Mouse (Mus musculus): ENCODE measurements around the gene Gstm5. TPM values are rescaled to one million over a fixed set of nuclear protein-coding genes. Genes with fewer than 3 reads are reported as not detected.
A peak's percentile ranks its signal among the peaks of the same experiment; 100 is the strongest.

Gene Gstm5
- polyA plus RNA-seq, 1 experiment from 2014 or later = 158 TPM

GRCm38 (mm10) chr3:107935888-107936287, 40.3 kb downstream of the Gstm5 start:
- no peak for DNase-seq
- H3K4me3 ChIP-seq (replicated peaks) = no peak overlapping the region
- no peaks in the 10 kb centered on the region for H3K9me3 ChIP-seq (replicated peaks)
- H3K27me3 ChIP-seq = no peaks in the 10 kb centered on the region; the same call in 1 of the 2 replicates
- H3K4me2 ChIP-seq = no peak overlapping the region
- no peak overlapping the region for H3K9ac ChIP-seq
- H3K4me1 ChIP-seq (replicated peaks) = peaks cover 17% of the 10 kb centered on the region
- no peak for ATAC-seq (ENCODE audit: low read depth)
- H3K27ac ChIP-seq = no peak overlapping the region
- WGBS (ENCODE audit: insufficient replicate concordance) = 10% methylated on average over 3 of the region's 3 CpGs
- no peaks in the 10 kb centered on the region for H3K36me3 ChIP-seq

- 23% methylated on average over 3 of the region's 3 CpGs for WGBS (ENCODE audit: insufficient replicate concordance)
- peaks cover 4% of the 10 kb centered on the region; the same call in 1 of the 2 replicates for H3K4me1 ChIP-seq (replicated peaks)
- DNase-seq = peak; percentile 43
- no peak overlapping the region for H3K9ac ChIP-seq
- no peak overlapping the region for H3K4me3 ChIP-seq (replicated peaks)
- H3K27me3 ChIP-seq = no peaks in the 10 kb centered on the region
- ATAC-seq (ENCODE audit: low read depth) = peak; percentile 14; the same call in 1 of the 2 replicates
- no peaks in the 10 kb centered on the region for H3K9me3 ChIP-seq (replicated peaks)
- H3K36me3 ChIP-seq = no peaks in the 10 kb centered on the region
- H3K4me2 ChIP-seq = no peak overlapping the region
- no peak overlapping the region for H3K27ac ChIP-seq
These were observed 43.8 kb downstream of the Gstm5 start for GRCm38 (mm10) chr3:107939403-107939802.

GRCm38 (mm10) chr3:107939830-107940229, 44.2 kb downstream of the Gstm5 start:
- Histone ChIP-seq H3K4me3 (replicated peaks) (no peak overlapping the region), H3K4me2 (no peak overlapping the region), H3K27me3 (no peaks in the 10 kb centered on the region), H3K36me3 (no peaks in the 10 kb centered on the region), H3K4me1 (replicated peaks) (peaks cover 4% of the 10 kb centered on the region; the same call in 1 of the 2 replicates), H3K9me3 (replicated peaks) (no peaks in the 10 kb centered on the region), H3K9ac (no peak overlapping the region), H3K27ac (no peak overlapping the region)
- DNase-seq (no peak), ATAC-seq (ENCODE audit: low read depth) (0 out of 2 replicates have a peak, but pooled peaks have one; percentile 5)
- 53% methylated on average over 4 of the region's 4 CpGs for WGBS (ENCODE audit: insufficient replicate concordance)

- Histone ChIP-seq H3K4me1 (replicated peaks) (peaks cover 4% of the 10 kb centered on the region; the same call in 1 of the 2 replicates), H3K27me3 (no peaks in the 10 kb centered on the region), H3K9me3 (replicated peaks) (no peaks in the 10 kb centered on the region), H3K36me3 (no peaks in the 10 kb centered on the region), H3K4me3 (replicated peaks) (no peak overlapping the region), H3K27ac (no peak overlapping the region), H3K4me2 (no peak overlapping the region), H3K9ac (no peak overlapping the region)
- WGBS (ENCODE audit: insufficient replicate concordance) = 66% methylated on average over 7 of the region's 7 CpGs
- DNase-seq (no peak), ATAC-seq (ENCODE audit: low read depth) (no peak)
These were observed 44.9 kb downstream of the Gstm5 start for GRCm38 (mm10) chr3:107940524-107940923.

GRCm38 (mm10) chr3:107941261-107941660, 45.6 kb downstream of the Gstm5 start:
- no peak overlapping the region for H3K27ac ChIP-seq
- H3K9ac ChIP-seq = no peak overlapping the region
- H3K27me3 ChIP-seq = no peaks in the 10 kb centered on the region
- H3K9me3 ChIP-seq (replicated peaks) = no peaks in the 10 kb centered on the region
- no peak overlapping the region for H3K4me3 ChIP-seq (replicated peaks)
- H3K36me3 ChIP-seq = no peaks in the 10 kb centered on the region
- peaks cover 4% of the 10 kb centered on the region; the same call in 1 of the 2 replicates for H3K4me1 ChIP-seq (replicated peaks)
- no peak for ATAC-seq (ENCODE audit: low read depth)
- 68% methylated on average over 4 of the region's 4 CpGs for WGBS (ENCODE audit: insufficient replicate concordance)
- H3K4me2 ChIP-seq = no peak overlapping the region
- DNase-seq = no peak

GRCm38 (mm10) chr3:107943239-107943990, 47.8 kb downstream of the Gstm5 start, which contains the start of gene Gstm6:
Gene Gstm6, minus strand, starts transcription at chr3:107943749.
- WGBS (ENCODE audit: insufficient replicate concordance) = 26% methylated on average over 20 of the region's 20 CpGs
- Histone ChIP-seq H3K9ac (no peak within 1 kb of the TSS), H3K27me3 (no peaks in the 10 kb centered on the region), H3K4me1 (replicated peaks) (peaks cover 4% of the 10 kb centered on the region; the same call in 1 of the 2 replicates), H3K4me2 (peak within 1 kb of the TSS; percentile 32), H3K27ac (no peak within 1 kb of the TSS), H3K36me3 (no peaks in the 10 kb centered on the region), H3K9me3 (replicated peaks) (no peaks in the 10 kb centered on the region), H3K4me3 (replicated peaks) (0 out of 2 replicates have a peak within 1 kb of the TSS, but pooled peaks have one; percentile 18)
- DNase-seq = no peak
- ATAC-seq (ENCODE audit: low read depth) = peak; percentile 43; the same call in 1 of the 2 replicates

GRCm38 (mm10) chr3:107945729-107946128, 50.1 kb downstream of the Gstm5 start:
- H3K9ac ChIP-seq = no peak overlapping the region
- ATAC-seq (ENCODE audit: low read depth) = no peak

More at GRCm38 (mm10) chr3:107945729-107946128, 50.1 kb downstream of the Gstm5 start:
- WGBS (ENCODE audit: insufficient replicate concordance) = 38% methylated on average over 4 of the region's 4 CpGs
- no peak for DNase-seq
- H3K36me3 ChIP-seq = no peaks in the 10 kb centered on the region
- H3K4me3 ChIP-seq (replicated peaks) = no peak overlapping the region
- no peaks in the 10 kb centered on the region; the same call in 1 of the 2 replicates for H3K4me1 ChIP-seq (replicated peaks)
- no peaks in the 10 kb centered on the region for H3K27me3 ChIP-seq
- H3K9me3 ChIP-seq (replicated peaks) = no peaks in the 10 kb centered on the region
- H3K27ac ChIP-seq = no peak overlapping the region
- H3K4me2 ChIP-seq = no peak overlapping the region

Other genes starting within 250 kb of the Gstm5 start
- 28.2 and 32.2 TPM in 2 replicates for gene Ahcyl1, start 199.3 kb upstream of the Gstm5 start, polyA plus RNA-seq (2015; fragmentation: Nextera tagmentation; extraction: Ambion mirVana)
- 4.6 and 6.1 TPM in 2 replicates for gene Csf1, start 135.4 kb upstream of the Gstm5 start, polyA plus RNA-seq (2015; fragmentation: Nextera tagmentation; extraction: Ambion mirVana)
- gene Eps8l3, start 18.6 kb upstream of the Gstm5 start, polyA plus RNA-seq (2015; fragmentation: Nextera tagmentation; extraction: Ambion mirVana) = not detected in 2 replicates
- 11.1 and 13.2 TPM in 2 replicates for gene Gstm7, start 36.0 kb downstream of the Gstm5 start, polyA plus RNA-seq (2015; fragmentation: Nextera tagmentation; extraction: Ambion mirVana)
- 9.0 and 12.0 TPM in 2 replicates for gene Gstm6, start 47.9 kb downstream of the Gstm5 start, polyA plus RNA-seq (2015; fragmentation: Nextera tagmentation; extraction: Ambion mirVana)
- 11.4 and 11.8 TPM in 2 replicates for gene Gstm3, start 73.5 kb downstream of the Gstm5 start, polyA plus RNA-seq (2015; fragmentation: Nextera tagmentation; extraction: Ambion mirVana)
- gene Gstm2, start 90.6 kb downstream of the Gstm5 start, polyA plus RNA-seq (2015; fragmentation: Nextera tagmentation; extraction: Ambion mirVana) = 5.9 and 6.1 TPM in 2 replicates
- gene Gstm1, start 122.2 kb downstream of the Gstm5 start, polyA plus RNA-seq (2015; fragmentation: Nextera tagmentation; extraction: Ambion mirVana) = 264 and 265 TPM in 2 replicates
- 17.9 and 19.6 TPM in 2 replicates for gene Gstm4, start 149.1 kb downstream of the Gstm5 start, polyA plus RNA-seq (2015; fragmentation: Nextera tagmentation; extraction: Ambion mirVana)
- 46.0 and 48.2 TPM in 2 replicates for gene Ampd2, start 190.8 kb downstream of the Gstm5 start, polyA plus RNA-seq (2015; fragmentation: Nextera tagmentation; extraction: Ambion mirVana)
- gene Gnat2, start 197.0 kb downstream of the Gstm5 start, polyA plus RNA-seq (2015; fragmentation: Nextera tagmentation; extraction: Ambion mirVana) = 2.6 and 3.1 TPM in 2 replicates

All from liver, embryonic 13.5 days (tissue).